Mouse (Mus musculus) thymus, postnatal 36 days (tissue): ENCODE results near the gene Zmiz2.
"Not testable (repeated sequence)": the region's sequence is repeated elsewhere in the genome, so short reads cannot be mapped to it uniquely, and the experiment has no call there.

Experiments used
- DNase-seq, 2 experiments: peaks; one replicate each; pipeline ENCODE4 v3.0.0; 2022; ENCODE audit warnings: mixed read lengths in 2 of 2

Gene Zmiz2

GRCm38 (mm10) chr11:6388726-6389413 lies at the start of gene Zmiz2:
TSS of gene Zmiz2 (plus strand) at chr11:6389074.
- peak; percentile 94 for DNase-seq

GRCm38 (mm10) chr11:6345956-6346355 lies 42.9 kb upstream of the Zmiz2 start:
- no peak for DNase-seq

GRCm38 (mm10) chr11:6346966-6347365 lies 41.9 kb upstream of the Zmiz2 start:
- DNase-seq, result no peak

- DNase-seq, result no peak
Measured at GRCm38 (mm10) chr11:6348681-6349200, 40.1 kb upstream of the Zmiz2 start.

GRCm38 (mm10) chr11:6349586-6349985 lies 39.3 kb upstream of the Zmiz2 start:
- no peak for DNase-seq

- no peak for DNase-seq
Measured at GRCm38 (mm10) chr11:6355106-6355505, 33.8 kb upstream of the Zmiz2 start.

GRCm38 (mm10) chr11:6364581-6365275 lies 24.1 kb upstream of the Zmiz2 start:
- DNase-seq, result no peak

- peak; percentile 77 to 83 for DNase-seq
Measured at GRCm38 (mm10) chr11:6365885-6366284, 23.0 kb upstream of the Zmiz2 start.

- DNase-seq, result no peak
Measured at GRCm38 (mm10) chr11:6366434-6366833, 22.4 kb upstream of the Zmiz2 start.

GRCm38 (mm10) chr11:6367156-6367555 lies 21.7 kb upstream of the Zmiz2 start:
- DNase-seq, result no peak

- DNase-seq, result not testable (repeated sequence)
Measured at GRCm38 (mm10) chr11:6367986-6368385, 20.9 kb upstream of the Zmiz2 start.

- no peak for DNase-seq
Measured at GRCm38 (mm10) chr11:6371376-6372155, 17.3 kb upstream of the Zmiz2 start.

GRCm38 (mm10) chr11:6372784-6373183 lies 16.1 kb upstream of the Zmiz2 start:
- DNase-seq, result no peak

- no peak for DNase-seq
Measured at GRCm38 (mm10) chr11:6380916-6381315, 8.0 kb upstream of the Zmiz2 start.

- DNase-seq, result no peak
Measured at GRCm38 (mm10) chr11:6388126-6388725, 648 bp upstream of the Zmiz2 start.

GRCm38 (mm10) chr11:6389483-6389921 lies 628 bp downstream of the Zmiz2 start:
- DNase-seq, result peak in 1 of 2 experiments; percentile 35

- DNase-seq, result no peak
Measured at GRCm38 (mm10) chr11:6390376-6391053, 1.6 kb downstream of the Zmiz2 start.

- DNase-seq, result peak in 1 of 2 experiments; percentile 39
Measured at GRCm38 (mm10) chr11:6391516-6392276, 2.8 kb downstream of the Zmiz2 start.

GRCm38 (mm10) chr11:6392857-6393256 lies 4.0 kb downstream of the Zmiz2 start:
- DNase-seq, result no peak

GRCm38 (mm10) chr11:6393866-6394265 lies 5.0 kb downstream of the Zmiz2 start:
- no peak for DNase-seq

GRCm38 (mm10) chr11:6395565-6395964 lies 6.7 kb downstream of the Zmiz2 start:
- DNase-seq, result no peak
